Mouse (Mus musculus): ENCODE results near the gene Serpinb9b.

Serpinb9b gene

GRCm38 (mm10) chr13:33047234-33047633, 20.0 kb downstream of the Serpinb9b start:
- no peak for DNase-seq

- DNase-seq, result no peak
Measured at GRCm38 (mm10) chr13:33048187-33048586, 21.0 kb downstream of the Serpinb9b start.

- DNase-seq, result no peak
Measured at GRCm38 (mm10) chr13:33051697-33052096, 24.5 kb downstream of the Serpinb9b start.

GRCm38 (mm10) chr13:33063048-33063447, 35.8 kb downstream of the Serpinb9b start:
- peak in 1 of 2 experiments; percentile 11 for DNase-seq

GRCm38 (mm10) chr13:33067387-33067977, 40.3 kb downstream of the Serpinb9b start:
- no peak for DNase-seq

GRCm38 (mm10) chr13:33068164-33068563, 40.9 kb downstream of the Serpinb9b start:
- DNase-seq, result no peak

- no peak for DNase-seq
Measured at GRCm38 (mm10) chr13:33071776-33072175, 44.6 kb downstream of the Serpinb9b start.

GRCm38 (mm10) chr13:33074029-33074428, 46.8 kb downstream of the Serpinb9b start:
- DNase-seq, result peak; percentile 54 to 77

GRCm38 (mm10) chr13:33076247-33076646, 49.0 kb downstream of the Serpinb9b start:
- no peak for DNase-seq

GRCm38 (mm10) chr13:33077026-33077685, 49.9 kb downstream of the Serpinb9b start:
- DNase-seq, result no peak

GRCm38 (mm10) chr13:33078056-33078705, 51.0 kb downstream of the Serpinb9b start, which contains the start of gene Serpinb1b:
Serpinb1b (plus strand) TSS chr13:33078575.
- DNase-seq, result no peak

GRCm38 (mm10) chr13:33079391-33079790, 52.2 kb downstream of the Serpinb9b start:
- DNase-seq, result peak in 1 of 2 experiments; percentile 25

- DNase-seq, result peak; percentile 24 to 61
Measured at GRCm38 (mm10) chr13:33080356-33080755, 53.1 kb downstream of the Serpinb9b start.

- no peak for DNase-seq
Measured at GRCm38 (mm10) chr13:33083834-33084233, 56.6 kb downstream of the Serpinb9b start.

- DNase-seq, result no peak
Measured at GRCm38 (mm10) chr13:33084975-33085694, 57.9 kb downstream of the Serpinb9b start.

- DNase-seq, result no peak
Measured at GRCm38 (mm10) chr13:33085695-33086432, 58.6 kb downstream of the Serpinb9b start.

- no peak for DNase-seq
Measured at GRCm38 (mm10) chr13:33089566-33089965, 62.4 kb downstream of the Serpinb9b start.

- no peak for DNase-seq
Measured at GRCm38 (mm10) chr13:33090546-33090945, 63.3 kb downstream of the Serpinb9b start.

GRCm38 (mm10) chr13:33091306-33091705, 64.1 kb downstream of the Serpinb9b start:
- DNase-seq, result no peak

Data from kidney, postnatal 36 days (tissue).